Mouse (Mus musculus) ES-E14 (cell line): ENCODE data around the gene Hist1h2br. TPM values are rescaled to one million over a fixed set of nuclear protein-coding genes. Genes with fewer than 3 reads are reported as not detected.
"Not testable (repeated sequence)": the region's sequence is repeated elsewhere in the genome, so short reads cannot be mapped to it uniquely, and the experiment has no call there.

ENCODE experiments used
- DNase-seq: peaks from one replicate; pipeline ENCODE4 v3.0.0-alpha.2; 2013; ENCODE audit warnings: low read depth, low spot score
- H3K27ac ChIP-seq: 2 replicates; pipeline ENCODE4 v1.5.1; 2012; ENCODE audit warnings: low read depth, mild to moderate bottlenecking, low read length, moderate library complexity, mixed read lengths; ENCODE audit not compliant: poor library complexity, insufficient read depth, severe bottlenecking
- H3K36me3 ChIP-seq: 2 replicates; pipeline ENCODE4 v1.6.1; 2012; ENCODE audit warnings: mild to moderate bottlenecking, low read length, moderate library complexity, mixed read lengths; ENCODE audit not compliant: control insufficient read depth, poor library complexity, insufficient read depth, severe bottlenecking
- H3K4me1 ChIP-seq, 2 experiments: fragments of 150-350 bp in 1 of 2; sonication (generic) in 1 of 2; 2 replicates each; pipeline ENCODE4 v1.6.1; 2012; ENCODE audit warnings: low read length in 2 of 2, mild to moderate bottlenecking in 1 of 2, mixed read lengths in 1 of 2; ENCODE audit not compliant: control insufficient read depth in 2 of 2, insufficient read depth in 2 of 2, poor library complexity in 1 of 2
- H3K4me3 ChIP-seq, 2 experiments: fragments of 150-350 bp in 1 of 2; sonication (generic) in 1 of 2; 2 replicates each; pipeline ENCODE4 v1.5.1; 2012; ENCODE audit warnings: low read length in 2 of 2, low read depth in 1 of 2, mild to moderate bottlenecking in 1 of 2, mixed read lengths in 1 of 2; ENCODE audit not compliant: insufficient read depth in 1 of 2, poor library complexity in 1 of 2, severe bottlenecking in 1 of 2
- H3K9ac ChIP-seq: 2 replicates; pipeline ENCODE4 v1.6.1; 2012; ENCODE audit warnings: low read depth, mild to moderate bottlenecking, low read length, mixed read lengths; ENCODE audit not compliant: poor library complexity, insufficient read depth, severe bottlenecking
- H3K9me3 ChIP-seq: fragments of 150-350 bp; sonication (generic); 2 replicates; pipeline ENCODE4 v1.6.1; 2012; ENCODE audit warnings: low read depth, mild to moderate bottlenecking, low read length; ENCODE audit not compliant: control insufficient read depth, insufficient read depth
- CHD2 ChIP-seq: IDR thresholded peaks from 2 replicates; pipeline ENCODE4 v1.6.1; 2014; ENCODE audit warnings: mild to moderate bottlenecking, low read depth, low read length, inconsistent platforms
- HCFC1 ChIP-seq: IDR thresholded peaks from 2 replicates; pipeline ENCODE4 v1.6.1; 2012; ENCODE audit warnings: low read length, inconsistent platforms, borderline replicate concordance; ENCODE audit not compliant: insufficient read depth
- MAFK ChIP-seq: IDR thresholded peaks from 2 replicates; pipeline ENCODE4 v1.6.1; 2014; ENCODE audit warnings: mild to moderate bottlenecking, low read depth, low read length, inconsistent platforms; ENCODE audit not compliant: insufficient read depth
- ZC3H11A ChIP-seq: IDR thresholded peaks from 2 replicates; pipeline ENCODE4 v1.6.1; 2012; ENCODE audit warnings: low read depth, mild to moderate bottlenecking, inconsistent platforms, low read length, borderline replicate concordance
- ZNF384 ChIP-seq: IDR thresholded peaks from 2 replicates; pipeline ENCODE4 v1.6.1; 2012; ENCODE audit warnings: low read depth, low read length, inconsistent platforms
- in situ Hi-C, 2 experiments: fragments of 600-800 bp; cut with MboI; formaldehyde crosslinking; loops; one replicate each; pipeline ENCODE4 v1.15.1; 2025; ENCODE audit warnings: low sequenced_read_pairs in 2 of 2, inconsistent platforms in 1 of 2; ENCODE audit not compliant: unreplicated experiment in 2 of 2
- total RNA-seq: library from RNA; depleted of rRNA; stranded (reverse); fragments of 300-350 nt; gene quantifications from 2 replicates; pipeline ENCODE4 v1.2.3, GENCODE M21; 2012; rRNA removed

Gene Hist1h2br
- 1,712 and 2,111 TPM in 2 replicates for total RNA-seq

- in situ Hi-C loops, H3K4me1 ChIP-seq: not testable (repeated sequence)
Measured at GRCm38 (mm10) chr13:21833461-21833860, at the start of gene Hist1h2br, which contains the start of gene Hist1h2ap. Gene Hist1h2br (plus strand): TSS chr13:21833743. Gene Hist1h2ap (minus strand): TSS chr13:21833507.

DNA sequence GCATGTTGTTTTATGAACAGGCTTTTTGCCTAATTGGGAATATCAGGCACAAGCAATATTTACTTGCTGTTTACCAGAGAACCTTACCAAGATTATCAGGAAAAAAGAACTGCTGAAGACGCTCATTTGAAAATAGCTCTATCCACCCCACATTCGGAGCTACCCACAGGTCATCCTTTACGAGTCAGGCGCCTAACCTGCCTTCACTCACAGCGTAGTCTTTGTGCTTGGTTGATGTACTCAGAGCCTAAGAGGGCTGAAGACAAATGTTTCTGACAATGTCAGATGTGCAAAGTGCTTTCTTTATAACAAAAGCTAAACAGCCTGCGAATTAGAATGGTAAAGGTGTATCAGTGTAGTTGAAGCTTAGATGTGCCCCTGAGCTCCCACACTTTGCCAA is 49.2 kb upstream of the Hist1h2br start:
- no peaks in the 10 kb centered on the region for H3K9me3 ChIP-seq
- H3K36me3 ChIP-seq: no peaks in the 10 kb centered on the region
- in situ Hi-C loops: no loop called here
- no peak overlapping the region for H3K4me3 ChIP-seq
- H3K9ac ChIP-seq: peak overlapping the region; percentile 38; the same call in 1 of the 2 replicates
- TF ChIP-seq ZNF384 (no peak), ZC3H11A (no peak), CHD2 (no peak), MAFK (no peak), HCFC1 (no peak)
- peak overlapping the region; percentile 40; the same call in 1 of the 2 replicates for H3K27ac ChIP-seq
- DNase-seq: no peak
- H3K4me1 ChIP-seq: peaks cover 0 to 2% of the 10 kb centered on the region in 2 experiments; a peak in 2 of 4 replicates

More at GRCm38 (mm10) chr13:21833461-21833860, at the start of gene Hist1h2br, which contains the start of gene Hist1h2ap:
- not testable (repeated sequence) for H3K9ac ChIP-seq, H3K9me3 ChIP-seq, DNase-seq, H3K27ac ChIP-seq, H3K4me3 ChIP-seq, H3K36me3 ChIP-seq

GRCm38 (mm10) chr13:21786189-21786898 is 47.2 kb upstream of the Hist1h2br start:
- Histone ChIP-seq H3K36me3 (no peaks in the 10 kb centered on the region), H3K4me1 (peaks cover 2 to 6% of the 10 kb centered on the region in 2 experiments; a peak in 2 of 4 replicates), H3K27ac (peak overlapping the region; percentile 79; the same call in 1 of the 2 replicates), H3K4me3 (peak overlapping the region; percentile 17 to 52), H3K9me3 (no peaks in the 10 kb centered on the region), H3K9ac (peak overlapping the region; percentile 67)
- in situ Hi-C loops: no loop called here
- DNase-seq: no peak
- TF ChIP-seq HCFC1 (no peak), CHD2 (0 out of 2 replicates have a peak, but pooled peaks have one; percentile 55), ZC3H11A (no peak)

DNA sequence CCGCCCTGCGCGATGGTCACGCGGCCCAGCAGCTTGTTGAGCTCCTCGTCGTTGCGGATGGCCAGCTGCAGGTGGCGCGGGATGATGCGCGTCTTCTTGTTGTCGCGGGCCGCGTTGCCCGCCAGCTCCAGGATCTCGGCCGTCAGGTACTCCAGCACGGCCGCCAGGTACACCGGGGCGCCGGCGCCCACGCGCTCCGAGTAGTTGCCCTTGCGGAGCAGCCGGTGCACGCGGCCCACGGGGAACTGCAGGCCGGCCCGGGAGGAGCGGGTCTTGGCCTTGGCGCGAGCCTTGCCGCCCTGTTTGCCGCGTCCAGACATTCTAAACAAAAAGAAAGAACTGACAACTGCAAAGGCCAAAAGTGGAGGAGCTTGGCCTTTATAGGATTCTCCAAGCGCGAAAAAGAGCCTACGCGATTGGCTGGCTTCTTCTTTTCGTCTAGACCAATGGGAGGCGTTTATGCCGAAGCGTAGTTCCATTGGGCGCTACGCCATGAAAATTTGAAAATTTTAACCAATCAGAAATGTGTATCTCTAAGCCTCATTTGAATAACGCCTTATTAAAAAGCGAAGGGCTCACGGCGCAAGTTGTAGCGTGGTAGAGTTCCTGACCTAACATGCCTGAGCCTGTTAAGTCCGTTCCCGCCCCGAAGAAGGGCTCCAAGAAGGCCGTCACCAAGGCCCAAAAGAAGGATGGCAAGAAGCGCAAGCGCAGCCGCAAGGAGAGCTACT is 46.5 kb upstream of the Hist1h2br start, which contains the start of the genes Hist1h2an and Hist1h2bp:
Gene Hist1h2an (minus strand): TSS at position 320 of the 731 bp plus-strand sequence.
Gene Hist1h2bp (plus strand): TSS at position 563 of the 731 bp plus-strand sequence.
- H3K4me1 ChIP-seq, in situ Hi-C loops, H3K36me3 ChIP-seq, H3K9me3 ChIP-seq: not testable (repeated sequence)
- Histone ChIP-seq H3K4me3 (peak within 1 kb of the TSS; percentile 52 to 55), H3K27ac (peak within 1 kb of the TSS; percentile 84), H3K9ac (peak within 1 kb of the TSS; percentile 67)
- peak; percentile 92 for DNase-seq
- TF ChIP-seq CHD2: peak; percentile 82; the same call in 1 of the 2 replicates
